Mouse (Mus musculus): ENCODE measurements around the gene Slc25a26. TPM values are rescaled to one million over a fixed set of nuclear protein-coding genes. Genes with fewer than 3 reads are reported as not detected.

Slc25a26 gene
- polyA plus RNA-seq, 1 experiment from 2014 or later, result 7.5 TPM

GRCm38 (mm10) chr6:94640297-94640696, 140.2 kb downstream of the Slc25a26 start:
- no peak overlapping the region for H3K9ac ChIP-seq (ENCODE audit: low read length)
- H3K9me3 ChIP-seq (ENCODE audit: control insufficient read depth, low read length), result no peaks in the 10 kb centered on the region
- WGBS, result 23% methylated on average over 7 of the region's 7 CpGs
- DNase-seq (ENCODE audit: low spot score) (no peak), ATAC-seq (ENCODE audit: insufficient number of reproducible peaks, low FRiP score, low TSS enrichment, low read depth) (no peak)
- H3K4me2 ChIP-seq (ENCODE audit: low read depth, severe bottlenecking), result no peak overlapping the region
- H3K4me1 ChIP-seq (ENCODE audit: control insufficient read depth, insufficient read depth, low read length), result peaks cover 16% of the 10 kb centered on the region
- no peak overlapping the region for H3K4me3 ChIP-seq (ENCODE audit: low read depth, low read length)
- H3K36me3 ChIP-seq (ENCODE audit: control insufficient read depth, insufficient read depth, low read length), result no peaks in the 10 kb centered on the region
- no peak overlapping the region for H3K27ac ChIP-seq (replicated peaks; ENCODE audit: low read depth, low read length)
- H3K27me3 ChIP-seq (ENCODE audit: control insufficient read depth, insufficient read depth, low read length), result no peaks in the 10 kb centered on the region

GRCm38 (mm10) chr6:94642048-94642447, 141.9 kb downstream of the Slc25a26 start:
- H3K4me1 ChIP-seq (ENCODE audit: control insufficient read depth, insufficient read depth, low read length), result peaks cover 33% of the 10 kb centered on the region
- H3K36me3 ChIP-seq (ENCODE audit: control insufficient read depth, insufficient read depth, low read length), result no peaks in the 10 kb centered on the region
- H3K4me3 ChIP-seq (ENCODE audit: low read depth, low read length), result no peak overlapping the region
- H3K27ac ChIP-seq (replicated peaks; ENCODE audit: low read depth, low read length), result no peak overlapping the region
- no peak overlapping the region for H3K9ac ChIP-seq (ENCODE audit: low read length)
- no peak overlapping the region for H3K4me2 ChIP-seq (ENCODE audit: low read depth, severe bottlenecking)
- WGBS, result 81% methylated on average over 1 of the region's 1 CpGs
- ATAC-seq (ENCODE audit: insufficient number of reproducible peaks, low FRiP score, low TSS enrichment, low read depth) (no peak), DNase-seq (ENCODE audit: low spot score) (no peak)
- no peaks in the 10 kb centered on the region for H3K27me3 ChIP-seq (ENCODE audit: control insufficient read depth, insufficient read depth, low read length)
- H3K9me3 ChIP-seq (ENCODE audit: control insufficient read depth, low read length), result no peaks in the 10 kb centered on the region

GRCm38 (mm10) chr6:94643989-94644388, 143.9 kb downstream of the Slc25a26 start:
- 71% methylated on average over 2 of the region's 2 CpGs for WGBS
- Histone ChIP-seq H3K9ac (ENCODE audit: low read length) (no peak overlapping the region), H3K4me3 (ENCODE audit: low read depth, low read length) (no peak overlapping the region), H3K27ac (replicated peaks; ENCODE audit: low read depth, low read length) (no peak overlapping the region), H3K9me3 (ENCODE audit: control insufficient read depth, low read length) (no peaks in the 10 kb centered on the region), H3K4me1 (ENCODE audit: control insufficient read depth, insufficient read depth, low read length) (peaks cover 44% of the 10 kb centered on the region), H3K27me3 (ENCODE audit: control insufficient read depth, insufficient read depth, low read length) (no peaks in the 10 kb centered on the region), H3K4me2 (ENCODE audit: low read depth, severe bottlenecking) (no peak overlapping the region), H3K36me3 (ENCODE audit: control insufficient read depth, insufficient read depth, low read length) (no peaks in the 10 kb centered on the region)
- ATAC-seq (ENCODE audit: insufficient number of reproducible peaks, low FRiP score, low TSS enrichment, low read depth) (no peak), DNase-seq (ENCODE audit: low spot score) (no peak)

GRCm38 (mm10) chr6:94644641-94645040, 144.5 kb downstream of the Slc25a26 start:
- H3K4me1 ChIP-seq (ENCODE audit: control insufficient read depth, insufficient read depth, low read length), result peaks cover 51% of the 10 kb centered on the region
- DNase-seq (ENCODE audit: low spot score) (no peak), ATAC-seq (ENCODE audit: insufficient number of reproducible peaks, low FRiP score, low TSS enrichment, low read depth) (no peak)
- no peak overlapping the region for H3K27ac ChIP-seq (replicated peaks; ENCODE audit: low read depth, low read length)
- no peaks in the 10 kb centered on the region for H3K27me3 ChIP-seq (ENCODE audit: control insufficient read depth, insufficient read depth, low read length)
- no peak overlapping the region for H3K9ac ChIP-seq (ENCODE audit: low read length)
- 55% methylated on average over 3 of the region's 3 CpGs for WGBS
- no peaks in the 10 kb centered on the region for H3K36me3 ChIP-seq (ENCODE audit: control insufficient read depth, insufficient read depth, low read length)
- H3K4me2 ChIP-seq (ENCODE audit: low read depth, severe bottlenecking), result no peak overlapping the region
- no peak overlapping the region for H3K4me3 ChIP-seq (ENCODE audit: low read depth, low read length)
- H3K9me3 ChIP-seq (ENCODE audit: control insufficient read depth, low read length), result no peaks in the 10 kb centered on the region

GRCm38 (mm10) chr6:94645723-94646122, 145.6 kb downstream of the Slc25a26 start:
- DNase-seq (ENCODE audit: low spot score) (no peak), ATAC-seq (ENCODE audit: insufficient number of reproducible peaks, low FRiP score, low TSS enrichment, low read depth) (no peak)
- Histone ChIP-seq H3K27ac (replicated peaks; ENCODE audit: low read depth, low read length) (no peak overlapping the region), H3K4me3 (ENCODE audit: low read depth, low read length) (no peak overlapping the region), H3K9me3 (ENCODE audit: control insufficient read depth, low read length) (no peaks in the 10 kb centered on the region), H3K4me1 (ENCODE audit: control insufficient read depth, insufficient read depth, low read length) (peaks cover 53% of the 10 kb centered on the region), H3K27me3 (ENCODE audit: control insufficient read depth, insufficient read depth, low read length) (no peaks in the 10 kb centered on the region), H3K9ac (ENCODE audit: low read length) (no peak overlapping the region), H3K36me3 (ENCODE audit: control insufficient read depth, insufficient read depth, low read length) (no peaks in the 10 kb centered on the region), H3K4me2 (ENCODE audit: low read depth, severe bottlenecking) (no peak overlapping the region)
- 52% methylated on average over 4 of the region's 4 CpGs for WGBS

- Histone ChIP-seq H3K9me3 (ENCODE audit: control insufficient read depth, low read length) (no peaks in the 10 kb centered on the region), H3K4me1 (ENCODE audit: control insufficient read depth, insufficient read depth, low read length) (peaks cover 53% of the 10 kb centered on the region), H3K36me3 (ENCODE audit: control insufficient read depth, insufficient read depth, low read length) (no peaks in the 10 kb centered on the region), H3K4me2 (ENCODE audit: low read depth, severe bottlenecking) (no peak overlapping the region), H3K9ac (ENCODE audit: low read length) (no peak overlapping the region), H3K27me3 (ENCODE audit: control insufficient read depth, insufficient read depth, low read length) (no peaks in the 10 kb centered on the region), H3K27ac (replicated peaks; ENCODE audit: low read depth, low read length) (peak overlapping the region; percentile 14; the same call in 1 of the 2 replicates), H3K4me3 (ENCODE audit: low read depth, low read length) (no peak overlapping the region)
- ATAC-seq (ENCODE audit: insufficient number of reproducible peaks, low FRiP score, low TSS enrichment, low read depth) (no peak), DNase-seq (ENCODE audit: low spot score) (no peak)
- WGBS, result 55% methylated on average over 6 of the region's 6 CpGs
Measured at GRCm38 (mm10) chr6:94646274-94646863, 146.2 kb downstream of the Slc25a26 start.

GRCm38 (mm10) chr6:94646902-94647301, 146.8 kb downstream of the Slc25a26 start:
- H3K4me1 ChIP-seq (ENCODE audit: control insufficient read depth, insufficient read depth, low read length), result peaks cover 53% of the 10 kb centered on the region

GRCm38 (mm10) chr6:94647574-94648430, 147.7 kb downstream of the Slc25a26 start:
- ATAC-seq (ENCODE audit: insufficient number of reproducible peaks, low FRiP score, low TSS enrichment, low read depth), result peak; percentile 86
- Histone ChIP-seq H3K27ac (replicated peaks; ENCODE audit: low read depth, low read length) (peak overlapping the region; percentile 66), H3K9me3 (ENCODE audit: control insufficient read depth, low read length) (no peaks in the 10 kb centered on the region), H3K36me3 (ENCODE audit: control insufficient read depth, insufficient read depth, low read length) (no peaks in the 10 kb centered on the region), H3K4me3 (ENCODE audit: low read depth, low read length) (no peak overlapping the region), H3K4me1 (ENCODE audit: control insufficient read depth, insufficient read depth, low read length) (peaks cover 59% of the 10 kb centered on the region), H3K4me2 (ENCODE audit: low read depth, severe bottlenecking) (peak overlapping the region; percentile 30; the same call in 1 of the 2 replicates), H3K27me3 (ENCODE audit: control insufficient read depth, insufficient read depth, low read length) (no peaks in the 10 kb centered on the region), H3K9ac (ENCODE audit: low read length) (no peak overlapping the region)
- DNase-seq (ENCODE audit: low spot score), result peak; percentile 86
- WGBS, result 3% methylated on average over 10 of the region's 10 CpGs

More at GRCm38 (mm10) chr6:94646902-94647301, 146.8 kb downstream of the Slc25a26 start:
- Histone ChIP-seq H3K4me3 (ENCODE audit: low read depth, low read length) (no peak overlapping the region), H3K27ac (replicated peaks; ENCODE audit: low read depth, low read length) (no peak overlapping the region; the same call in 1 of the 2 replicates), H3K9ac (ENCODE audit: low read length) (no peak overlapping the region), H3K4me2 (ENCODE audit: low read depth, severe bottlenecking) (no peak overlapping the region), H3K9me3 (ENCODE audit: control insufficient read depth, low read length) (no peaks in the 10 kb centered on the region), H3K27me3 (ENCODE audit: control insufficient read depth, insufficient read depth, low read length) (no peaks in the 10 kb centered on the region), H3K36me3 (ENCODE audit: control insufficient read depth, insufficient read depth, low read length) (no peaks in the 10 kb centered on the region)
- 67% methylated on average over 6 of the region's 6 CpGs for WGBS
- ATAC-seq (ENCODE audit: insufficient number of reproducible peaks, low FRiP score, low TSS enrichment, low read depth), result no peak
- DNase-seq (ENCODE audit: low spot score), result no peak
